Mouse (Mus musculus) hindbrain, postnatal 0 days (tissue): ENCODE measurements around the gene Scfd2. TPM values are rescaled to one million over a fixed set of nuclear protein-coding genes. Genes with fewer than 3 reads are reported as not detected.

Experiments used
- ATAC-seq: fragments of 200-750 bp; cut with Nextera tagmentation; 2 replicates; pipeline ENCODE4 v1.8.0; 2017; ENCODE audit warnings: mild to moderate bottlenecking, moderate TSS enrichment, moderate library complexity
- DNase-seq: peaks from one replicate; pipeline ENCODE4 v3.0.0-alpha.2; 2015; ENCODE audit warnings: low spot score
- H3K27ac ChIP-seq: fragments of 300-500 bp; sonication (generic); 2 replicates; pipeline ENCODE4 v1.5.1; 2014; ENCODE audit warnings: mild to moderate bottlenecking
- H3K27me3 ChIP-seq: fragments of 300-500 bp; sonication (generic); 2 replicates; pipeline ENCODE4 v1.6.1; 2014; ENCODE audit warnings: low read length, mixed read lengths; ENCODE audit not compliant: insufficient read depth
- H3K36me3 ChIP-seq: fragments of 300-500 bp; sonication (generic); 2 replicates; pipeline ENCODE4 v1.6.1; 2014; ENCODE audit warnings: low read length, mixed read lengths; ENCODE audit not compliant: insufficient read depth
- H3K4me1 ChIP-seq: fragments of 300-500 bp; sonication (generic); 2 replicates; pipeline ENCODE4 v1.6.1; 2014; ENCODE audit warnings: antibody characterized with exemption, low read length, mixed read lengths; ENCODE audit not compliant: insufficient read depth
- H3K4me2 ChIP-seq: fragments of 300-500 bp; sonication (generic); 2 replicates; pipeline ENCODE4 v1.6.1; 2014; ENCODE audit warnings: low read depth, mild to moderate bottlenecking, low read length, moderate library complexity, mixed read lengths
- H3K4me3 ChIP-seq: fragments of 300-500 bp; sonication (generic); 2 replicates; pipeline ENCODE4 v1.5.1; 2014; ENCODE audit warnings: low read length
- H3K9ac ChIP-seq: fragments of 300-500 bp; sonication (generic); replicated peaks from 2 replicates; pipeline ENCODE4 v1.6.1; 2014; ENCODE audit warnings: mild to moderate bottlenecking, low read length, moderate library complexity, mixed read lengths
- H3K9me3 ChIP-seq: fragments of 300-500 bp; sonication (generic); 2 replicates; pipeline ENCODE4 v1.6.1; 2016; ENCODE audit warnings: low read length, mixed read lengths
- CTCF ChIP-seq: IDR thresholded peaks from 2 replicates; pipeline ENCODE4 v1.5.1; 2016; ENCODE audit warnings: antibody characterized with exemption, control low read depth, low read depth
- WGBS: fragments of 180-500 bp; shearing (Covaris S2); extraction: QIAGEN DNeasy Blood & Tissue Kit; methylation state at CpG from one replicate; pipeline ENCODE4 v1.1.7; 2014; 5-methylcytosine and 5-hydroxymethylcytosine counted together
- polyA plus RNA-seq: library from polyadenylated mRNA; unstranded; fragments of >200 nt; fragmentation: Nextera tagmentation; extraction: Ambion mirVana; gene quantifications from 2 replicates; pipeline ENCODE4 v1.2.1, GENCODE M21; 2015
- total RNA-seq: library from RNA; depleted of rRNA; stranded (reverse); fragments of >200 nt; gene quantifications from 2 replicates; pipeline ENCODE4 v1.2.3, GENCODE M21; 2014

Scfd2 gene
- total and polyA plus RNA-seq, 2 experiments from 2014 or later, result 18.9 to 35.1 TPM

DNA sequence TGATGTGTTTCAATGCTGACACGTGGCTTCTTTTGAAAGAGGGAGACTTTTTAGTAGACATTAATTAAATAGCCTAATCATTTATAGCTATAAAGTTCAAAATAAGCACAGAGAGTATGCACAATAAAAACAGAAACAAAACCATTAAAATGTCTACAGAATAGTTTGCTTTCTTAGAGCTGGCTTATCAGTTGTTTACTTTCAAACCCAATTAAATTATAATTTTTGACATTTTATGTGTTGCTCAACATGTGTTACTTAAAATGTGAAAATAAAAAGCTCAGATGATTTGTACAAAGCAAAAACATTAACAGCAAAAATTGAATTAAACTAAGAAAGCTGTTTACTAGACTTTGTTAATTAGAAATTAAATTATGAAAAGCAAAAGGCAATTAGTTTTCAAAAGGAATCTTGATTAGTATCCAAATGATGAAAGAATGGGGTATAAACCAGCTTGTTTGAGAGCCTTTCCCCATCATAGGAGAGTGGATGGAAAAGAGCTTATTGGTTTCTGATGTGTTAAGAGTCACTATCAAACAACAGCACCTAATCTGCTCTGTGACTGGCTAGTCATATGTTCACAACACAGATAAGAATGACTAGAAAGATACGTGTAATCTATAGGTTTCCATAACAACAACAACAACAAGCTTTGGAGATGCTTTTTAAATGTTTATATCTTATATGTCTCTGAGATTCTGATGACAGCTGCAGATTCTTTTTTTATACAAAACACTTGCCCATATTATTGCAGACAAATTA lies 176.0 kb downstream of the Scfd2 start:
- no peak overlapping the region for H3K4me3 ChIP-seq
- H3K4me1 ChIP-seq, result no peaks in the 10 kb centered on the region
- no peaks in the 10 kb centered on the region for H3K9me3 ChIP-seq
- no peak for ATAC-seq
- no peak for TF ChIP-seq CTCF
- DNase-seq, result no peak
- no peak overlapping the region for H3K27ac ChIP-seq
- no peaks in the 10 kb centered on the region for H3K27me3 ChIP-seq
- H3K36me3 ChIP-seq, result no peaks in the 10 kb centered on the region
- 80% methylated on average over 2 of the region's 2 CpGs for WGBS
- no peak overlapping the region for H3K9ac ChIP-seq
- no peak overlapping the region for H3K4me2 ChIP-seq

- no peak for DNase-seq
- H3K4me1 ChIP-seq, result no peaks in the 10 kb centered on the region
- no peaks in the 10 kb centered on the region for H3K27me3 ChIP-seq
- WGBS, result 76% methylated on average over 4 of the region's 4 CpGs
- no peak overlapping the region for H3K4me2 ChIP-seq
- no peak for TF ChIP-seq CTCF
- no peaks in the 10 kb centered on the region for H3K36me3 ChIP-seq
- ATAC-seq, result no peak
- no peak overlapping the region for H3K4me3 ChIP-seq
- no peak overlapping the region for H3K27ac ChIP-seq
- H3K9ac ChIP-seq, result no peak overlapping the region
- no peaks in the 10 kb centered on the region for H3K9me3 ChIP-seq
These were observed 180.7 kb downstream of the Scfd2 start for GRCm38 (mm10) chr5:74350909-74351308.

DNA sequence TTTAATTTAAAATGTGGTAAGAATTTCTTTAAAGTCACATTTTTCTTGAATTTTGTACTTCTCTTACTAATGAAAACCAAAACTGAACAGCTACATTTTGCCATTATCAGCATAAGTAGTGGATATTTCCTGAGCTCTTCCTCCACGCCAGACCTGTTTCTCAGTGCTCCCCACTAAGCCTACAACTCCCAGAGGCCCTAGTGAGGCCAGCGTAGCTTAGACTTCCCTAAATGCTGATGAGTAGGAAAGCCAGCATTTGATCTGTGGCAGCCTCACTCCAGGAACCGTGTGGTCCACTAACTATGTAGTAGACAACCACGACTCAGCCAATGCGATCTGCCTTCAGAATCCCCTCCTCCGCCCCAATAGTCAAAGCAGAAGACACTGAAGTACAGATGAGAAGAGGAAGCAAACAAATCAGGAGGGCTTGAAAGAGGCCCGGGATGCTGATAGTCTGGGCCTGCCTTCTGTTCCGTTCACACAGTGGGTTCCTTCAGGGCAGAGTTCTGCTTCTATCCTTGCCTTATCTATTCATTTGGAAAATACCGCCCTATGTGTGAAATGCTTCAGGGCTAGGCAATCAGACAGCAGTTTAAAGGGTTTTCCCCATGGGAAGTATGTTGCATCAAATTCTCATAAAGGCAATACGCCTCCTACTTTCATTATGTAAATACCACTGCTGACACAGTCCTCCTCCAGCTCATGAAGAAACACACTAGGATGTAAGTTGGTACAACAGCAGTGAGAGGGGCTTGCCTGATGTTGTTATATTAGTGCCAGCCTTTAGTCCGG lies 183.3 kb downstream of the Scfd2 start:
- no peaks in the 10 kb centered on the region for H3K27me3 ChIP-seq
- ATAC-seq, result no peak
- H3K4me3 ChIP-seq, result no peak overlapping the region
- no peaks in the 10 kb centered on the region for H3K9me3 ChIP-seq
- no peak overlapping the region for H3K27ac ChIP-seq
- peak; percentile 9 for DNase-seq
- no peak for TF ChIP-seq CTCF
- no peaks in the 10 kb centered on the region for H3K36me3 ChIP-seq
- 57% methylated on average over 11 of the region's 11 CpGs for WGBS
- no peak overlapping the region for H3K9ac ChIP-seq
- no peak overlapping the region for H3K4me2 ChIP-seq
- H3K4me1 ChIP-seq, result no peaks in the 10 kb centered on the region

DNA sequence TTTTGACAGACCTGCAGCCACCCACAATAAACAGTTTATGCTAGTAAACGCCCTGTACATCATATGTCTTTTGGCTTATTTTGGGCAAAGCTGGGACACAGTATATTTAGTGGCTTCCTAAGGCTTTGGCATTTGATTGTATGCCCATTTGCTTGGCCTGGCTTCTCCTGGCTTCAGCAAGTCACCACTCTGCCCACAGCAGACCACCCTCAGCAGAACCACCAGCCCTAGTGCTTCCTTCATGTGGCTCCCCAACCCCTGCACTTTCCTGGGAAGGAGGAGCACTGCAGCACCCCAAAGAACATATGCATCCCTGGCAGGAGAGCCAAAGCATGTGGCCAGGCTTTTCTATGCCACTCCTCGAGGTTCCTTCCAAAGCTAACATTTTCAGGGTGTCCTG lies 188.5 kb downstream of the Scfd2 start:
- TF ChIP-seq CTCF, result no peak
- Histone ChIP-seq H3K9ac (no peak overlapping the region), H3K4me3 (no peak overlapping the region), H3K27me3 (no peaks in the 10 kb centered on the region), H3K9me3 (no peaks in the 10 kb centered on the region), H3K27ac (no peak overlapping the region), H3K4me1 (no peaks in the 10 kb centered on the region), H3K4me2 (no peak overlapping the region), H3K36me3 (no peaks in the 10 kb centered on the region)
- DNase-seq (no peak), ATAC-seq (no peak)
- 56% methylated on average over 2 of the region's 2 CpGs for WGBS

DNA sequence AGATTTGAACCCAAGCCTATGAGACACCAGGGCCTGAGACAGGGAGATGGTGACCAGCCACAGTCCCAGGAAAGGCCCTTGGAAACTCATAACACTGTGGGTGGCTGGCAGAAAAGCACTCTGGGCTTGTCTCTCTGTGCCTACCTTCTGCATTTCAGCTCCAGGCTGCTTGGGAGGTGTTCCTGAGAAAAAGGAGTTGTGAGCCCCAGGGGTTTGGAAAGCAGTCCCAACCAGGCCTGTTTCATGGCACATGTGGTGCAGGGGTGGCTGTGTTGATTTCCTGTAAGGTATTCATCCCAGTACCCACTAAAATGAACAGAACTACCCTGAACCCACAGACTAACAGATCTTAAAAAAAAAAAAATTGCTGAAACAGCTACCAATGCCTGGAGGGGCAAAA lies 189.0 kb downstream of the Scfd2 start:
- Histone ChIP-seq H3K9ac (no peak overlapping the region), H3K27ac (no peak overlapping the region), H3K27me3 (no peaks in the 10 kb centered on the region), H3K9me3 (no peaks in the 10 kb centered on the region), H3K4me3 (no peak overlapping the region), H3K4me1 (no peaks in the 10 kb centered on the region), H3K4me2 (no peak overlapping the region), H3K36me3 (no peaks in the 10 kb centered on the region)
- no peak for DNase-seq
- no peak for TF ChIP-seq CTCF
- no peak for ATAC-seq

DNA sequence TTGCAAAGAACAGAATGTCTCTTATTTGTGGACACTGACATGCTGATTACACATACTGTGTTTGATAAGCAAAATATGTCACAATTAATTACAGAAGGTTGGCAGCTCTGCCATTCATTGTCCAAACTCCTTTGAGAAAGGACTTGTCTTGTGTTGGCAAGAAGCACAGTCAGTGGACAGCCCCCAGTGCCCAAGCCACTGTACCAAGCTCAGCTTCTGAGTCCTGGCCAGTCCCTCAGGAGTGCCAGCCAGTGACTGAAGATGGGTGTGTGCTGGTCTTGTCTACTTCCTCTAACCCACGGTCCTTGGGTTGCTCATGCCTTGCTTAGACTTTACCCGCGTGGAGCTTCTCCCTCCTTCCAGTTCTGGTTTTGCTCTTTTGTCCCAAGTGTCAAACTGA lies 194.1 kb downstream of the Scfd2 start:
- DNase-seq (peak; percentile 26), ATAC-seq (0 out of 2 replicates have a peak, but pooled peaks have one; percentile 32)
- Histone ChIP-seq H3K27me3 (no peaks in the 10 kb centered on the region), H3K9me3 (no peaks in the 10 kb centered on the region), H3K4me2 (no peak overlapping the region), H3K9ac (no peak overlapping the region), H3K27ac (no peak overlapping the region), H3K36me3 (no peaks in the 10 kb centered on the region), H3K4me3 (no peak overlapping the region), H3K4me1 (peaks cover 3% of the 10 kb centered on the region; the same call in 1 of the 2 replicates)
- 77% methylated on average over 3 of the region's 3 CpGs for WGBS
- TF ChIP-seq CTCF, result no peak
